Mouse (Mus musculus): Measurements from ENCODE around the gene Bicdl1.

GRCm38 (mm10) chr5:115653776-115654175 is 77.6 kb downstream of the Bicdl1 start:
- TF ChIP-seq POLR2A (IDR thresholded peaks at IDR 0.05; ENCODE audit: low read depth, low read length), result no peak
- no peak for TF ChIP-seq CTCF (IDR thresholded peaks at IDR 0.05; ENCODE audit: borderline replicate concordance, insufficient read depth, low read length)

All from embryonic fibroblast, embryonic 13.5 days (primary cell).